Mouse (Mus musculus) bone marrow, adult 2 months (tissue): ENCODE data around the gene Plxna1.

Experiments used
- CTCF ChIP-seq: fragments of 200-500 bp; IDR thresholded peaks from 2 replicates; pipeline ENCODE4 v1.5.1; 2011; ENCODE audit warnings: low read length, control low read depth; ENCODE audit not compliant: control insufficient read depth, insufficient read depth
- POLR2A ChIP-seq: fragments of 200-500 bp; IDR thresholded peaks from 2 replicates; pipeline ENCODE4 v1.6.1; 2011; ENCODE audit warnings: low read depth, mild to moderate bottlenecking, control low read depth, low read length, borderline replicate concordance; ENCODE audit not compliant: control insufficient read depth

DNA sequence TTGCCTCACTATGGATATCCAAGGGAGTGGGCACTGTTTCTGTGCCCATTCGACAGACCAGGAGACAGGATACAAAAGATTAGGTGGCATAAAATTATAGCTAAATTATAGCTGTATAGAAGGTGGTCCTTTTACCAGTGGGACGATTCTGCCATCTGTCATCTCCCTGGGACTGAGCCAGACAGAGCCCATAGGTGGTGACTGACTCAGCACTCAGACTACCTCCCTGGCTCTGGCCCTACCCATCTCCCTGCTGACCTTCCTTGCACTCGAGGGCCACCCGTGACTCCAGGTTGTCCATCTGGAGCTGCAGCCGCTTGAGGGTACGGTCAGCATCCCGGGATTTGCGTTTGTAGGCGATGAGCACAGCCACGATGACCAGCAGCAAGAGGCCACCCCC, 31.5 kb downstream of the Plxna1 start:
- TF ChIP-seq CTCF: no peak
- TF ChIP-seq POLR2A: no peak
